Mouse (Mus musculus) urinary bladder, adult 2 months (tissue): ENCODE results near the gene Btbd19. TPM values are rescaled to one million over a fixed set of nuclear protein-coding genes. Genes with fewer than 3 reads are reported as not detected.
A peak's percentile ranks its signal among the peaks of the same experiment; 100 is the strongest.

Source experiments
- DNase-seq: peaks from one replicate; pipeline ENCODE4 v3.0.0; 2022; ENCODE audit warnings: low spot score
- polyA plus RNA-seq: library from polyadenylated mRNA; depleted of rRNA; stranded (reverse); fragments of >200 nt; gene quantifications from 2 replicates; pipeline ENCODE4 v1.2.3, GENCODE M21; 2012; rRNA removed

Gene Btbd19
- 13.0 and 19.4 TPM in 2 replicates for polyA plus RNA-seq

DNA sequence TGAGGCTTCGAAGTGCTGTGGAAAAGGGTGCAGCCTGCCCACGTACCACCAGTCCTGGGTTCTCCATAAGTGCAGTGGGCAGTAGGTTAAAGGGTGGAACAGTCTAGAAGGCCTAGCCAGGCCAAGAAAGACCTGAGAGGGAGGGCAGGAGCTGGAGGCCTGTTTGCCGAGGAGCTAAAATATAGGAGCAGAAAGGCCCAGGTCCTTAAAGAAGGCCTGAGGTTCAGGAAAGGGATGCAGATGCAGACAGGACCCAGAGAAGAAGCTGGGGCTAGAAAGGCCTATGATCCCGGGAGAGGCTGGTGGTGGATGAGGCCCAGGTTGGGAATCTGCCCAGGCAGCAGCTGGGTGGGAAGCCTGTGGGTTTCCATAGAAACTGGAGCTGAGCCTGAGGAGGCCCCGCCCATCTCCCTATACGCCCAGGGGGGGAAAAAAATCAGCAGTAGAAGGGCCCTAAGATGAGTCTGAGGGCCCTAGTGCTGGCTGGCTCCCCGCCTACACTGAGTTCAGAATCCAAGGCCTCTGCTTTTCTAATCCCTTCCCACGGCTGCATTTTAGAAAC, at the start of gene Btbd19:
Gene Btbd19 (minus strand): TSS at position 378 of the 562 bp plus-strand sequence.
- no peak for DNase-seq

DNA sequence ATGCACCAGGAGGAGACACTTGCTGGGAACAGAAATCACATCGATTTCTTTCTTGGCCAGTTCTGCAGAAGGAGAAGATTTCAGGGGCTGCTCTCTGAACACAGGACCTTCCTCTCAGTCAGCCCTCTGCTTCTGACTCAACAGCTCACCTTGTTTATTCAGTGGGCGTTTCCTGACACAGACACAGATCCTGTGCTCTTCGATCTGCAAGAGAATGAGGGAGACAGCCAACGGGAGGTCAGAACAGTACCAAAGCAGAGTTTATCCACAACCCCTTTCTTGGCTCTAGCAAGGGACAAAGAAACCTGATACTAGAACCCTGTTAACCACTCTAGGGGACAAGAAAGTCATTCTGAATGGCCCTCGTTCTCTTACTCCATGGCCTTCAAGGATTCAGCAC, 44.4 kb upstream of the Btbd19 start:
- DNase-seq: no peak

DNA sequence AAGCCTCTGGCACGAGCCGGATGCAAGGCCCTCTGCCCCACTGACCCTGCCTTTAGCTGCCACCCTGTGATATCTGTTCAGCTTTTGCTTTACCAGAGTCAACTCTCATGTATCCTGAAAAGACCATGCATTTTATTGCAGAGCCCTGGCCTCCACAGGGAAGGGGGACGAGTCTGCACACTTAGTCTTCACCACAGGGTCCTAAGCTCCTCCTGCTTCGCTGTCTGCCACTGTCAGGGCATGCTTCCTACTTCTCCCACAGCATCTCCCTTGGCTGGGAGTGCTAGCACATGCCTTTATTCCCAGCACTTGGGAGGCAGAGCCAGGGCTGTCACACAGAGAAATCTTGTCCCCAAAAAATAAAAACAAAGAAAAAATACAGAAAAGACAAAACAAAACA, 35.7 kb upstream of the Btbd19 start:
- no peak for DNase-seq

DNA sequence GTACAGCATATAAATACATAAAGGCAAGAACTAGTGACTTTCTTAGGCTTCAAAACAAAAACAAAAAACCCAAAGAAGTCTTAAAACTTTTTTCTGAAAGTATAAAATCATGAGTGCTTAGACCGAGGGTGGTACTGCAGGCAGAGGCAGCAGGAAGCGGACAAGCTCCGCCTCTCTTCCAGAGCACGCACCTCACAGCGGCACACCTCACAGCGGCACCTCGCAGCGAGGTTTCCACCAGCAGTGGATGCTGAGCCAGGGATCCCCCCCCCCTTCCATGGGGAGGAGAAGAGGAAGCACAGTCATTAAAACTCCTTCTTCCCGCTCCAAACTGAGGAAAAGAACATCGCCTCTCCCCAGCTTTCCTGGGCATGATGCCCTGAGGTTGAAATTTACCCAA, 34.1 kb upstream of the Btbd19 start:
- no peak for DNase-seq

DNA sequence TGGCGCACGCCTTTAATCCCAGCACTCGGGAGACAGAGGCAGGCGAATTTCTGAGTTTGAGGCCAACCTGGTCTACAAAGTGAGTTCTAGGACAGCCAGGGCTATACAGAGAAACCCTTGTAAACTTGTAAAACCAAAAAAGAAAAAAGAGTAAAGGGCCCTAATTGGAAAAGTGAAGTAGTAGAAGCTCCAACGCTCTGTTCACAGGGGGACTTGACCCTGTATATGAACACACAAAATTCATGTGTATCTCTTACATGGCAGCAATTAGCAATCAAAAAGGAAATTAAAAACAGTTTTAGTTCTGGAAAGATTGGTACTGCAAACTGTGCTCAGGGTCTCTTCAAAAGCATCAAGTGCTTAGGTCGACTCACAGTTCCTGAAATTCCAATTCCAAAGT, 30.8 kb upstream of the Btbd19 start:
- DNase-seq: no peak

DNA sequence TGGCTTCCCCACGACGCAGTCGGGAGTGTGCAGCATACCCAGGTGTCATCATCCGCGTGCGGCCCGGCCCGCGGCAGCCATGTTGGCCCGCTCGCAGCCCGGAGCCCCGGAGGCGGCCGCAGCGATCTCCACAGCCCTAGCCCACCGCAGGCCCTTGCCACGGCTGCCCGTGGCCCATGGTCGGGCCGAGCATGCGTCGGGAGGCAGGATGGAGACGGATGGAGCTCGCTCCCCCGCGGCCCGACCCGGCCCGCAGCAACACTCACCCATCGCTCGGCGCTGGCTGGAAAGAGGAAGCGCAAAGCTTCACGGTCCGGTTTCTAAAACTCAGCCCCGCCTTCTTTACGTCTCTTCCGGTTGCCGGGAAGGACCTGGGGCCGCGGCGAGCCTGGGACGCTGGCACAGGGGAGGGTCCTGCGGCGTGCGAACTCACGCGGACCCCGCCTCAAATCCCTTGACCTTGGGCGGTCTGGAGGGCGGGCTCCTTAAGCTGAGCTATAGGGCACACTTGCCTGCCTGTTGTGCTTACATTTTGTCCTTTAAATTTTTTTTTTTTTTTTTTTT, 30.3 kb upstream of the Btbd19 start, which contains the start of gene Rps8:
Gene Rps8 (minus strand): TSS at position 452 of the 564 bp plus-strand sequence.
- peak; percentile 81 for DNase-seq

DNA sequence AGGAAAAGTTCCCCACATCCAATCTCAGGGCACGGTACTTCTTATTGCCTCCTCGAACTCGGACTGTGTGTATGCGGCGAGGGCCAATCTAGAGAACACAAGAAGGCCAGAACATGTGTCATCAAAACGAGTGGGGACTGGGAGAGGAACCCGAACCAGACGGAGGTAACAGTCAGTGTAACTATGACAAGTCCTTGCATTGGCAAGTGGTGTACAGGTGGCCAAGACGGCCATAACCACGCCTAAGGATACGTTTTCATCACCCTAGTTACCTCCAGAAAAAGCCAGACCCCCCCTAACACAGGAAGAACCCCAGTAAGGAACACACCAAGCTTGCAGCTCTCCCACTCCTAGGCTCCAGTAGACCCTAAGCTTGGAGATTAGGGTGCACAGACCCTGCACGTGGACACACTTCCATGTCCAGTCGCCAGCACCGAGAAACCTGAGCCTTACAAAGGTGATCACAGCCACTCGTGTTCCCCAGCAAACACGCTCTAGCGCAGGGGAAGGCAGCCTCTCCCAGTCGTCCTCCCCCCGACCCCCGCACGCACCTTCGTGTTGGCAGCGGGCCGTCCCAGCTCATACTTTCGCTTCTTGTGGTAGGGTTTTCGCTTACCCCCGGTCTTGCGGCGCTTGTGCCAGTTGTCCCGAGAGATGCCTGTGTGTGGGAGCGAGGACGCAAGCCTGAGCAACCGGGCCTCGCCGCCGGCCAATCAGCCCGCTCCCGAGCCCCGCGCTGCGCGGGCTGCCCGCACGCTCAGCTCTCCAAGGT, 29.7 kb upstream of the Btbd19 start:
- no peak for DNase-seq

DNA sequence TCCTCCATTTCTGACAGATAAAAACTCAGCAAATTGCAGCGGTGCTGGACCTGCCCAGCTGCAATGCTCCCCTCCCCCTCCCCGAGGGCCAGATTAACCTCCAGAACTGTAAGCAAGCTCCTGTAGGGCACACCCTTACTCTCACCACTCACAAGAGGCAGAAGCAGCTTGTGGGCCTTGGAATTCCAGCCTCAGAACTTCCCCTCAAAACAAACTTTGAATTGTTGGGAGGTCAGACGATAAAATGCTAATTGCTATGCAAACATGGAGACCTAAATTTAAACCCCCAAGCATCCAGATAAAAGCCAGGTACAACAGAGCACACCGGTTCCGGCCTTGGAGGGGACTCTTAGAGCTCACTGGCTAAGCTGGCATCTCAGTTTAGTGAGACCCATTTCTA, 27.2 kb upstream of the Btbd19 start:
- DNase-seq: no peak

DNA sequence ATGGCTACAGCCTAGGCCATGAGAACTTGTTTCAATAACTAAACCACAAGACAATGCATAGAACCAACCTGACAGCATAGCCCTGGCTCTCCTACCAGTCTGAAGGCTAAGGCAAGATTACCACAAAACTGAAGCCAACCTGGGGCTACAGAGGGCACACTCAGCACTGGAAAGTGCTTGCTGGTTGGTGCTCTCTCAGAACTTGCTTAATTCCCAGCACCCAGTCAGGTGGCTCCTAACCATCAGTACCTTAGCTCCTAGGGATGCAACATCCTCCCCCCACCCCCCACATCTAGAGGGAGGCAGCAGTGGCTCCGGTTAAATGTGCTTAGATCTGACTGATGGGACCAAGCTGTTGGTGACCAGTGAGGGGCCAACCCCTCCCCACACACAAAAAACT, 25.9 kb upstream of the Btbd19 start:
- DNase-seq: no peak

DNA sequence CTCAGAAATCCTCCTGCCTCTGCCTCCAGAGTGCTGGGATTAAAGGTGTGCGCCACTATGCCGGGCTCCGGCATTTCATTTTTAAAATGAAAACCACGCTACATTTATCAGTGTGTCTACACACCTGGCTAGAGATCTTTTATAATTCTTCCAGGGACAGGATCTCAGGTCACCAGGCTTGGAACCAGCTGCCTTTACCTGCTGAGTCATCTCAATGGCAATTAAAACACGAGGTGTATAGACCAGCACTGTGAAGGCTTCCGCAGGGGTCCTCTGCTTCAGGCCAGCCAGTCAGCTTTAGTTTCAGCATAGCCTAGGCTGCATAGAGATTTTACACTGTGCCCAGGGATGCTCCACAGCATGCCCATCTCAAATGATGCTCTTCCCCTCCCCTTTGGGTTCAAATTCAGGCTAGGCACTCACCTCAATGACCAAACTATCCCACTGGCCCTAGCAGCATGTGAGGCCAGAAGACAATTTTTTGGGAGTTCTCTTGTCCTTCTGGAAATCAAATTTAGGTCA, 24.7 kb upstream of the Btbd19 start:
- DNase-seq: no peak

DNA sequence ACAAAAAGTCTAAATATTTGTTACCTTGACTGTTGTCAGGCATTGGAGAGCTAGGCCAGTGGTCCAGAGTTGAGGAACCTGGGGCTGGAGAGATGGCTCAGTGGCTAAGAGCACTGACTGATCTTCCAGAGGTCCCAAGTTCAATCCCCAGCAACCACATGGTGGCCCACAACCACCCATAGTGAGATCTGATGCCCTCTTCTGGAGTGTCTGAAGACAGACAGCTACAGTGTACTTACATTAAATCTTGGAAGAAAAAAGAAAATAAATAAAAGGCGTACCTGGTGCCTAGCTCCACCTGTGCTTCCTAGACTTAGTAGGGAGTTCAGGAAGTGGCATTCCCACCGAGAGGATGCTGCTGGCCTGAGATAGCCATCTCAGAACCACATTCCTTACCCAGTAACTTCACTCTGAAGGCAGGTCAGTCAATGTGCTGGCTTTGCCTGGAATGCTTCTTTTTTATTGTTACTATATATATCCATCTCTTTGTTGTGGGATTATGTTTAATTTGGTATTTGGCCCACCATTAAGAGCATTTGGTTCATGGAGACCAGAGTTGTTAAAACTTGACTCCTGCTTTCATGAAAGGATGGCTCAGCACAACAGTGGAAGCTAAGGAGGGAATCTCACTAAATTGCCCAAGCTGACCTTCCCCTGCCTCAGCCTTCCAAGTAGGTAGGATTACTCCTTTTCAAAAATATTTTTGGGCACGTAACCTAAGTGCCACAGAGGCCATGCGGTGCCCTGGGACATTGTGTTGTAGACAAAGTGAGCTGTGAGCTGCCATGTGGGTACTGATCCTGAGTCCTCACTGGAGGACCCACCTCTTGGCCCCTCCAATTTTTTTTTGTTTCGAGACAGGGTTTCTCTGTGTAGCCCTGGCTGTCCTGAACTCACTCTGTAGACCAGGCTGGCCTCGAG, 24.0 kb upstream of the Btbd19 start:
- DNase-seq: no peak

DNA sequence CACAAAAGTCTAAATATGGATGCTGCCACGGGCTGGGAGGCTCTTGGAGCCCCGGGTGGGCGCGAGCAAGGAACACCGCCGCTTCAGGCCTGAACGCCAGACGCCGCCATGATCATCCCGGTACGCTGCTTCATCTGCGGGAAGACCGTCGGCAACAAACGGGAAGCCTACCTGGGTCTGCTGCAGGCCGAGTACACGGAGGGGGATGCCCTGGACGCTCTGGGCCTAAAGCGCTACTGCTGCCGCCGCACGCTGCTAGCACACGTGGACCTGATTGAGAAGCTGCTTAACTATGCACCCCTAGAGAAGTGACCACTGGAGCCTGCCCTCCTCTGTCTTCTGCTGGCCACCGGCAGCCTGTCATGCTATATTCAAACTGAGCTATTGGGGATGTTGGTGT, 23.3 kb upstream of the Btbd19 start:
- DNase-seq: no peak

DNA sequence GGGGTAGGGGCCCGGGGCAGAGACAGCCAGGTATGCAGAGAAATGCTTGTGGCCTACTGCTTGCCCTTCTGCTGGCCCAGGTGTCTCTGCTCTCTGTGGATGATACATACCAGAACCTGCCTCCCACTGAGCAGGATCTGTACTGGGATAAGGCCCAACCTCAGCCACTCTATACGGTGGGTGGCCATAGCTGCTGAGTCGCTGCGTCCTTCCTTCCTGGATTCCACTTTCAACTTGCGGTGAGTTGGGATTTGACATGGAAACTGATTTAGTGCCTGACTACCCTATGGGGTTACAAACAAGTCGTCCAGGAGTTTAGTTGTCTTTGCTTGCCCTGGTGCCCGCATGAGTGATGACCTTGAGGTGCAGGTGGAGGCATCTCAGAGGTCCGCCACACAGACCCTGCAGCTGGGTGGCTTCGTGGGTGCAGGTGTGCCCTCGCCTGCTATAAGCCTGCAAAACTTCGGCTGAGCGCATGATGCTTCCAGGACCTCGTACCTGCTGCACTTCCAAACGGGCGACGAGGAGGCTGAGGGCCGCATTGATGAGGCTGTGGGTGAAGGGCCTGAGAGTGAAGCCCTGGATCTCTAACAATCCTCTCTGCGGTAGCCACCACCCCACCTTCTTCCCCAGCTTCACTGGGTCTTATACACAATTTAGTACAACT, 22.7 kb upstream of the Btbd19 start:
- DNase-seq: no peak

DNA sequence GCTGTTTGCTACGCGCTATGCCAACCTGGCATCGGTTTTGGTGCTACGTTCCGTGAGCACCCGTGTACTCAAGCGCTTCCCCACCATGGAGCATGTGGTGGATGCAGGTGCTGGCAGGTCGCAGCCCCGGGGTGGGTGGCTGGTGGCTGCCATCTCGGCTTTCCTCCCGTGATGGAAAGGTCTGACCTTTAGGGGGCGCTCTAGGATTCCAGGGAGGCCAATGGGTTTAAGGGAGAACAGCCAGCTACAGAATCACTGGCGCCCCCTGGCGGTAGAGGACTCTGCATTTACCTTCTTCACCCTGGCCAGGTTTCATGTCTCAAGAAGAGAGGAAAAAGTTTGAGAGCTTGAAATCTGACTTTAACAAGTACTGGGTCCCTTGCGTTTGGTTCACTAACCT, 20.7 kb upstream of the Btbd19 start:
- peak; percentile 84 for DNase-seq

DNA sequence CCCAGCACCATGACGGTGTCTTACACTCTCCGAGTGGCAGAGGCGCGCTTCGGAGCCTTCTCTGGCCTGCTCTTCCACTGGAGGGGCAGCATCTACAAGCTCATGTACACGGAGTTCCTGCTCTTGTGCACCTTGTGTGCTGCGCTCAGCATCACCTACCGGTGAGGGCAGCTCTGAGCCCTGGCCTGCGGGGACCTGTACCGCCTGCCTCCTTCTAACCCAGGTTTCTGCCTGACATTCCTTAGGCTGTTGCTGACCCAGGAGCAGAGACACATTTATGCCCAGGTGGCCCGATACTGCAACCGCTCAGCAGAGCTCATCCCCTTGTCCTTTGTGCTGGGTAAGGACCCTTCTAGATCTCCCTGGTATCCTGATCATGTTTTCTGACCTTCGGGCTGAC, 19.7 kb upstream of the Btbd19 start:
- DNase-seq: no peak

DNA sequence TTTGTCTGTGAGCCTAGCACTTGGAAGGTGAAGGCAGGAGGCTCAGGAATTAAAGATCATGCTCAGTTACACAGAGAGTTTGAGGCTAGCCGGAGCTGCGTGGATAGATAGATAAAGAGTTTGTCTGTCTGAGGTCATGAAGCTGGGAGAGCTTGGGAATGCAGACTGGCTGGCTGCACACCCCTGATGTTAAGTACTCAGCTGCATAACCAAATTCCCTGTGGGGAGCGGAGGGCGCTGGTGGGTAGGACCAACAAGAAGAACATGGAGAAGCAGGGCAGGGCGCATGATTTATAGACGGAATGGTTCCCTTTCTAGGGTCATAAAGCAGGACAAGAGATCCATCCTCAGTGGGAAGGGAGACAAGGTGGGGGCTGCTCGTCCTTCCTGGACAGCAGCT, 17.5 kb upstream of the Btbd19 start:
- DNase-seq: no peak

DNA sequence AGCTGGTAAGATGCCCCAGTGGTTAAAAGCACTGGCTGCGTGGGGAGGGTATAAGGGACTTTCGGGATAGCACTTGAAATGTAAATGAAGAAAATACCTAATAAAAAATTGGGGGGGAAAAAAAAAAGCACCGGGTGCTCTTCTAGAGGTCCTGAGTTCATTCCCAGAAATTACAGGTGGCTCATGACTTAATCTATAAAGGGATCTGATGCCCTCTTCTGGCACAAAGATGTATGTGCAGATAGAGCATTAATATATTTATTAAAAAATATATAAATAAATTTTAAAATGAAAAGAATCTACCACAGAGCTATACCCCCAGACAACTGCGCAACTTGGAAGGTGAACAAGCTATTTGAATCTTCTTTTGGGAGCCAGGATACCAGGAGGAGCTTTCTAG, 15.1 kb upstream of the Btbd19 start:
- no peak for DNase-seq

DNA sequence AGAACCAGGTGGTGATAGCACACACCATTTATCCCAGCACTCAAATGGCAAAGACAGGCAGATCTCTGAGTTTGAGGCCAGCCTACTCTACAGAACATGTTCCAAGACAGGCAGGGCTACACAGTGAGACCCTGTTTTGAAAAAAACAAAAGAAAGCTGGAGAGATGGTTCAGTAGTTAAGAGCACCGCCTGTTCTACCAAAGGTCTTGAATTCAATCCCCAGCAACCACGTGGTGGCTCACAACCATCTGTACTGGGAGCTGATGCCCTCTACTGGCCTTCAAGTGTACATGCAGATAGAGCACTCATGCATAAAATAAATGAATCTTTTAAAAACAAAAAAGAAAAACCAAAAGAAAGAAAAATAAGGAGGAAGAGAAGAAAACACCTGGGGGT, 13.7 kb upstream of the Btbd19 start:
- DNase-seq: no peak

DNA sequence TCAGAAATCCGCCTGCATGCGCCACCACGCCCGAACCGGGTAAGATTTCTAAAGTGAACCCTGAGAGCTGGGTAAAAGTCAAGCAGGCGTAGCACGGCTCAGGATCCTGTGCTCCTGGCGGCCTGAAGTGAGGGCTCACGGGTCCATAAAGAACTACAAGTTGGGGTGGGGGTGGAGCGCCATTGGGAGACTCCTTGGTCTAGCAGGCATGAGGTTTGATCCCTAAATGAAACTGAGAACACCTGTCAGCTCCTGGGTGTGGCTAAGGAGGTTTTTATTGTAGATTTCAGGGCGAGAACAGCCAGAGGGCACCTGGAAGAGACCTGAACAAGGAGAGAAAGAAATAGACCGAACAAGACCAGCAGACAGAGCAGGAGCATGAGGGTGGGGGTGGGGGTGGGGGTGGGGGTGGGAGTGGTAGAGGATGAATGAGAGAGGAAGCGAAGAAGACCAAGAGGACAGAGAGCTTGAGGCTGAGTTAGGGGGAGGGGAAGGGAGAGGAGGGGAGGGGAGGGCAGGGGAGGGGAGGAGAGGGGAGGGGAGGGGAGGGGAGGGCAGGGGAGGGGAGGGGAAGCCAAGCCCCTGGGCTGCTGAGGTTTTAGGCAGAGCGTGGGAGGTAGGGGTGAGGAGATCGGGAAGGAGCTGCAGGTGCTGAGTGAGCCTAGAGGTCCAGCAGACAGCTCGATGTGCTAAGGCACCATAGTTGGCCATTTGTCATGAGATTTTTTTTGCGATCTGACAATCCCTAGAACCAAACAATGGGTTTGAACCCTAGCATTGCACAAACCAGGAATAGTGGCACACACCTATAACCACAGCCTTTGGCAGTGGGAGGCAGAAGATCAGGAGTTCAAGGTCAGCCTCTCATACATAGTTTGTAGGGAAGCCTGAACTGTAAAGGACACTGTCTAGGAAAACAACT, 13.0 kb upstream of the Btbd19 start:
- DNase-seq: no peak

DNA sequence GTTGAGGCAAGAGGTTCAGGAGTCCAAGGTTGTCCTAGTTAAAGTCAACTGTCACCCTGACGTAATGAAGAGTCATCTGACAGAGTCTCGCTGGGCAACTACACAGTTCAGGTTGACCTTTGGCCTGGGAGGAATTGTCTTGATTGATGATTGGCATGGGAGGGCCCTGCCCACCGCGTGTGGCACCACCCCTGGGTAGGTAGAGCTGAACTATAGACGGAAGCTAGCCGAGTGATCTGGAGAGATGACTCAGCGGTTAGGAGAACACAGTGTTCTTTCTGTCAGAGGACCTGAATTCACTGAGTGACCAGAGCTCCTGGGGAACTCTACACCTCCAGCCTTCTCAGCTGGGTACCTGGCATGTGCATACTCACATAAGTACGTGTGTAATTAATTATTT, 10.5 kb upstream of the Btbd19 start:
- DNase-seq: no peak
